Mouse (Mus musculus): ENCODE results near the gene Mfap4. TPM values are rescaled to one million over a fixed set of nuclear protein-coding genes. Genes with fewer than 3 reads are reported as not detected.

Gene Mfap4
- polyA plus RNA-seq (2017; shearing (Covaris generic)) = not detected

DNA sequence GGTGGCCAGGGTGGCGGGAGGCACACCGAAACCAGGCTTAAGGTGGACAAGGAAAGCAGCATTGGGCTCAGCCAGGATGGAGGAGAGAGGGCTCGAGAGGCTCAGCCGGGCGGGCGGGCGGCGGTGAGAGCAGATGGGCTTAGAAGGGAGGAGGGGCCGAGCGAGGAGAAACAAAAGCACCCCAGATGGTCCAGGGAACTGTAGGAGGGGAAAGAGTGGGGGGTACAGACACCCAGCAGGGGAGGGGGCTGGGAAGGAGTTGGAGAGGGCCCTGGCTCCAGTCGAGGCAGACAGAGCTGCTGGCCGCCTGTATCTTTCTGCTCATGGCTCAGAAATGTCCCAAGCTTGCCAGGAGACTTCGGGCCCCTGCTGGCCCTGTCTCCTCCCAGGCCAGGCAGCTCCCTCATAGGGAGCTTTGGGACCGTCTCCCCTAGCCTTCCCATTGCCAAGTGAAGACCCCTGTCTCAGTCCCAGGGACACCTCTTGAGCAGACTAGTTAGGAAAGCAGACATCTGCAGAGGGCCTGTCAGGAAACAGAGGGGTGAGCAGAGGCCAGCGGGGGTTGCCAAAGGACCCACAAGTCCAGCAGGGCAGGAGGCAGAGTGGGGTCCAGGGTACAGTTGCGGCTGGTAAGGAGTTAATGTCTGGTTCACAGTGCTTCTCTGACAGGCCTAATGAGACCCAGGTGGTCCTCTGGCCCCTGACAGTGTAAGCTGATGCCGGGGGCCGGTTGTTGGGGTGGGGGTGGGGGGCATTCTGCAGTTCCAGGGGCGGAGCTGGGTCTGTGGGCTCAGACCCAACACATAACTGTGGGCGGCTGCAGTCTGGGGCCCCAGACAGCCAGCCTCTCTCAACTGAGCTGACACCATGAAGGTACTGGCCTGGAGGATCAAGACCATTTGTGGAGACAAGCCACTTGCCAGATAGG lies at the start of gene Mfap4:
Gene Mfap4, plus strand, starts transcription at position 819 of the 928 bp plus-strand sequence.

DNA sequence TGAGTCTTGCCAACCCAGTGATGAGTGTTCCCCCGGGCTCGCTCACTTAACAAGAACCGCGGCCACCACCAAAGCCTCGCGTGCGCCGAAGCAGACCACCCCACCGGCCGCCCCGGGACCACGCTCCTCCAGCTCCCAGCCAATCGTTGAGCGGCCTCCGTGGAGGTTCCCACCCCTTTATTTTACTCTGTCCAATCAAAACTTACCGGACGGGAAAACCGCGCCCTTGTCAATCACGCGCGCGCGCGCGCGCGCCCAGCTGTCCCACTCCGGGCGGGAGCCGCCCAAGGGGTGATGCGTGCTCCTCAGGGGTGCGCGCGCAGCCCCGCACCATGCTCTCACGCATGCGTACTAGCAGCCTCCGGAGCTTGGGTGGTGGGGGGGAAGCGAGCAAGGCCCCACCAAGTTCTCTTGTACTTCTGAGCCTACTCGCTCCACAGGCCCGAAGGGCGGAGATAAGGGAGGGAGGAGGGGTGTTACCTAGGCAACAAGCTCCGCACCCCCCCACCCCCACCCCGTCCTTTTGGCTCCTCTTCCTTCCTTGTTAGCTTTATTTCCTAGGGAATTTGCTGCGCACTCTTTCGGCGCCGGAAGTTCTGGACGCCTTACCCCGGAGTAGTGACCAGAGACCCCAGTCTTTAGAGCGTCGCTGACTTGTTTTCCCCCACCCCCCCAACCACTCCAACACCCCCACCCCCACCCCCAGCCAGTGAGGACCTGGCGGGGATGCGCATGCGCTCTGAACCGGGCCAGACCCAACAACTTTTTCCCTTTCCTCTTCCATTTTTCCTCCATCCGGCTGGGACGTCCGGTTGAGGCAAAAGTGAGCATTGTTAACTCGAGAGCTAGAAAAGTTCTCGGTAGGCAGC lies 9.1 kb downstream of the Mfap4 start, which contains the start of gene Mapk7:
Gene Mapk7, minus strand, starts transcription at position 278 of the 869 bp plus-strand sequence.

DNA sequence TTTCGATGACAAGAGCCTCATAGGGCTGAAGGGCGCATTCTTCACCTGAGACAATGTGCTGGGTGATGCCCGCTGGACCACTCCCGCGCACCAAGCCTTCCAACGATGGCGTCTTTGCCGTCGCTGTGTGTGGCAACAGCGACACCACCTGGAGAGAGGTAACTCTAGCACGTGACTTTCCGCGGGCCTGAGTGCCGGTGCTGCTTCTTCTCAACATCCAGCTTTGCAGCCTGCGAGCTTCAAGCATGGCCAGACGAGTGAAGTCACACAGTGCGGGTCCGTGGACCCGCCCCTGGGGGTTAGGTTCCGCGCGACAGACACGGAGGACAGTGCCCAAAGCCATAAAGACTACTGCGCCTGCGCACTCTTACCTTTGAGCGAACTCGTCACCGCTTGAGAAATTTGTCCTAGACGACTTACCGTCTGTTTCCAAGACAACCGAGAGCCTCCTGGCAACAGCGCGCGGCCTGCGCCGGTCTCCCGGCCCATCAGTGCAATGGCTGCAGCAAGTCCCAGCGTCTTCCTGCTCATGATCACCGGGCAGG lies 19.6 kb downstream of the Mfap4 start, which contains the start of gene B9d1:
Gene B9d1, plus strand, starts transcription at position 432 of the 545 bp plus-strand sequence.

Other genes starting within 250 kb of the Mfap4 start
- gene Aldh3a2, start 218.0 kb upstream of the Mfap4 start, polyA plus RNA-seq (2017; shearing (Covaris generic)) = 10 to 100 TPM; 48.8 to 53.9 TPM
- gene Slc47a2, start 142.6 kb upstream of the Mfap4 start, polyA plus RNA-seq (2017; shearing (Covaris generic)) = under 1 TPM in 1 of 2 experiments, not detected in 1; 0.48 TPM
- gene Slc47a1, start 107.1 kb upstream of the Mfap4 start, polyA plus RNA-seq (2017; shearing (Covaris generic)) = under 1 TPM in 1 of 2 experiments, not detected in 1; 0.40 TPM
- under 1 TPM in 1 of 2 experiments, not detected in 1; 0.23 TPM for gene Rnf112, start 31.3 kb upstream of the Mfap4 start, polyA plus RNA-seq (2017; shearing (Covaris generic))
- gene Mapk7, start 9.0 kb downstream of the Mfap4 start, polyA plus RNA-seq (2017; shearing (Covaris generic)) = 10 to 100 TPM; 25.1 to 26.8 TPM
- 1 to 10 TPM; 1.0 to 4.0 TPM for gene B9d1, start 19.7 kb downstream of the Mfap4 start, polyA plus RNA-seq (2017; shearing (Covaris generic))
- gene Epn2, start 94.3 kb downstream of the Mfap4 start, polyA plus RNA-seq (2017; shearing (Covaris generic)) = under 1 TPM; 0.66 to 0.70 TPM
- 100 to 1,000 TPM; 326 to 331 TPM for gene Grap, start 167.8 kb downstream of the Mfap4 start, polyA plus RNA-seq (2017; shearing (Covaris generic))
- gene Fam83g, start 198.7 kb downstream of the Mfap4 start, polyA plus RNA-seq (2017; shearing (Covaris generic)) = 1 to 10 TPM in 1 of 2 experiments, under 1 TPM in 1; 0.54 to 2.7 TPM
- under 1 TPM; 0.12 to 0.49 TPM for gene Slc5a10, start 235.4 kb downstream of the Mfap4 start, polyA plus RNA-seq (2017; shearing (Covaris generic))

Data from inflammation-experienced regulatory T-cells (primary cell).